Mouse (Mus musculus): ENCODE results near the gene Cnfn. TPM values are rescaled to one million over a fixed set of nuclear protein-coding genes. Genes with fewer than 3 reads are reported as not detected.

Cnfn gene
- polyA plus RNA-seq, 1 experiment from 2014 or later = 2.7 TPM

DNA sequence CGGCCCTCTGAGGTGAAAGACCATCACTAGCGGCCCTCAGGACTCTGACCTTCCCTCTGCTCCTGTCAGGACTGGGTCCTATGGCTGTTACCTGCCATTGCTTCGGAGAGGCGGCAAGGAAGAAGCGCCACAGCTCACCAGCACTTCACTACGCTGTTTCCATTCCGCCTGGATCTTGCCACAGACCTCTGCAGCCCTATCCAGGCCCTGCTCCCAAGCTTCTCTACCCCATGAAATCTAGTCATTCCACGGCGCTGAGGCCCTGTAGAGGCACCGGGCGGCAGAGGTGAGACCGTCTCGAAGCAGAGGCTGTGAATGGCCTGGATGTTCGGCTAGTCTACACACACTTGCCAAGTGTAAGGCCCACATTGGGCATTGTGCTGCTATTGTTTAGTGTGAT is 27.1 kb upstream of the Cnfn start:
- Histone ChIP-seq H3K4me2 (peak overlapping the region; percentile 70), H3K9ac (no peak overlapping the region), H3K27ac (peak overlapping the region; percentile 84), H3K4me1 (peaks cover 41% of the 10 kb centered on the region), H3K9me3 (replicated peaks) (no peaks in the 10 kb centered on the region), H3K27me3 (no peaks in the 10 kb centered on the region), H3K4me3 (replicated peaks) (peak overlapping the region; percentile 57; the same call in 1 of the 2 replicates), H3K36me3 (no peaks in the 10 kb centered on the region)
- ATAC-seq (replicated peaks; ENCODE audit: low FRiP score) = peak; percentile 14
- 90% methylated on average over 14 of the region's 14 CpGs for WGBS

DNA sequence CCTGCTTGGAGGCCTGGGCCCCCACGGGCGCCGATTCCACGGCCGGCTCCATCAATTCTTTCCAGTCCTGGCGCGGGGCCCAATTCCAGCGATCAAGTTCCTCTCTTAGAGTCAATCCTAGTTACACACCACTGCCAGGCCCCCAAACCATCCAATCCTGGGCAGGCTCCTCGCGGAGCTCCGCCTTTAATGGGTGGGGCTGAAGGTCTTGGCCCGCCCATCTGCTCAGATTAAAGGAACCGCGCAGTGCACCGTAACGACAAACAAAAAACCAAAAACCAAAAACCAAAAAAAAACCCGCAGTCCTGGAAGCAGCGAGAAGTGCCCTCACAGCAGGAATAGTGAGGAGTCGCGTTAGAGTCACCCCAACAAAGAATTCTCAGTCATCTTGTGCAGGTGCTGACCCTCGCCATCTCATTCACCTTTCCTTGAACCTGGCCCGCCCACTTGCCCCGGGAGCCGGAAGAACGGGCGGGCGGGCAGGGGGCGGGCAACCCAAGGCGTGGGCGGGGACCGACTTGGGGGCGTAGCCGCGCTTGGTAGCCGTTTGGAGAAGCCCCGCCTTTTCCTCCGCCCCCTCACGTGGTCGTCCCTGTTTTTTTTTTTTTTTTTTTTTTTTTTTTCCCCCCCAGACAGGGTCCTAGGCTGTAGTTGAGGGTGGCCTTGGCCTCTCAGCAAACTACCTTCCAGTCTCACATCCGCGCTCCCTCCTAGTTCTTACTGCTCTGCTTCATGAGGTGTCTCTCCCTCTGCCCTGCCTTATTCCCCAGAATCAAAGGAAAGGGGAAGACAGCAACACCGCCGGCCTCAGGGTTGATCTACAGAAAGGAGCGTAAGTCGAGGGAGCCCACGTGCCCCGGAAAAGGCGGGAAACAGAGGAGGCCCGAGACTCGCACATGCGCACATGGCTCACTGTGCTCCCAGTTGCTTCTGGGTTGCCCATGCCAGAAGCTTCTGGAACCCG is 26.3 kb upstream of the Cnfn start:
- H3K4me1 ChIP-seq = peaks cover 46% of the 10 kb centered on the region
- 8% methylated on average over 52 of the region's 52 CpGs for WGBS
- peak; percentile 96 for ATAC-seq (replicated peaks; ENCODE audit: low FRiP score)

DNA sequence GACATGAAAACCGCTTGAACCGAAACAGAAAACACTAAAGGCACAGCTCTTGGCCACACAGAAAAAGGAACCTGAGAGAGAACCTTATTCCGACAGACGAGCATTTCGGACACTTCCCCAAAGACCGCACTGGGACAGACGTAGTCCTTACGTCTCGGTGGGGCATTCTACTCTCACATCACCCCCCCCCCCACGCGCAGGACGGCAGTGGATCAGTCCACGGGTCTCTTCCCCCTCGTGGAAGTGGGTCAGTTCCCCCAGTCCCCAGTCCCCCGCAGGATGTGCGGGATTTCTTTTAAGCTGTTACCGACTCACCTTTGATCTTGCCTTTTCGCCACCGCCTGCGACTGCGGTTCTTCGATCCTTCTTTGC is 25.6 kb upstream of the Cnfn start:
- no peaks in the 10 kb centered on the region for H3K36me3 ChIP-seq
- no peak; the same call in 1 of the 2 replicates for ATAC-seq (replicated peaks; ENCODE audit: low FRiP score)
- peak overlapping the region; percentile 70 for H3K4me2 ChIP-seq
- H3K4me3 ChIP-seq (replicated peaks) = peak overlapping the region; percentile 57
- no peaks in the 10 kb centered on the region for H3K27me3 ChIP-seq
- H3K4me1 ChIP-seq = peaks cover 53% of the 10 kb centered on the region
- H3K27ac ChIP-seq = peak overlapping the region; percentile 84
- peak overlapping the region; percentile 56 for H3K9ac ChIP-seq
- no peaks in the 10 kb centered on the region for H3K9me3 ChIP-seq (replicated peaks)
- 0% methylated on average over 22 of the region's 22 CpGs for WGBS

More for the DNA sequence above, 26.3 kb upstream of the Cnfn start:
- peak overlapping the region; percentile 56 for H3K9ac ChIP-seq
- H3K27ac ChIP-seq = peak overlapping the region; percentile 84
- peak overlapping the region; percentile 57 for H3K4me3 ChIP-seq (replicated peaks)
- H3K36me3 ChIP-seq = no peaks in the 10 kb centered on the region
- H3K9me3 ChIP-seq (replicated peaks) = no peaks in the 10 kb centered on the region
- no peaks in the 10 kb centered on the region for H3K27me3 ChIP-seq
- peak overlapping the region; percentile 70 for H3K4me2 ChIP-seq

DNA sequence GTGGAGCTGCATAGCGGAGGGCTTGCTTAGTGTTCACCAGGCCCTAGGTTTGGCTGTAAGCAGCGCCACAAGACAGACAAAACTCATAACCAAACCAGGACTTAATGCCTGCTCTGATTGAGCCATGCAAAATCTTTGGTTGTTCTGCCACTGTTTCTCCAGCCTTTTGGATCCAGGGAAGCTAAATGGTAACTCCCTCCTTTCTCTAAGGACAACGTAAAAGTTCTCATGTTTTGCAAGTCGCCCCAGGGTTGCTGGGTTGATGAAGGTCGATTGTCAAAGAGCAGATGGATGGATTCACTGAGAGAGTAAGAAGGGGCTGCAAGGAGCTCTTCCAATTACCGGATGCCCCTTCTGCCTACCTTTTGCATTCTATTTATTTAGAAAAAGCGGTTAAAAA is 25.2 kb upstream of the Cnfn start:
- peaks cover 57% of the 10 kb centered on the region for H3K4me1 ChIP-seq
- peak overlapping the region; percentile 84; the same call in 1 of the 2 replicates for H3K27ac ChIP-seq
- H3K9me3 ChIP-seq (replicated peaks) = no peaks in the 10 kb centered on the region
- no peak for ATAC-seq (replicated peaks; ENCODE audit: low FRiP score)
- H3K27me3 ChIP-seq = no peaks in the 10 kb centered on the region
- H3K4me3 ChIP-seq (replicated peaks) = peak overlapping the region; percentile 57
- peak overlapping the region; percentile 70 for H3K4me2 ChIP-seq
- 17% methylated on average over 7 of the region's 7 CpGs for WGBS
- peak overlapping the region; percentile 56 for H3K9ac ChIP-seq
- no peaks in the 10 kb centered on the region for H3K36me3 ChIP-seq

DNA sequence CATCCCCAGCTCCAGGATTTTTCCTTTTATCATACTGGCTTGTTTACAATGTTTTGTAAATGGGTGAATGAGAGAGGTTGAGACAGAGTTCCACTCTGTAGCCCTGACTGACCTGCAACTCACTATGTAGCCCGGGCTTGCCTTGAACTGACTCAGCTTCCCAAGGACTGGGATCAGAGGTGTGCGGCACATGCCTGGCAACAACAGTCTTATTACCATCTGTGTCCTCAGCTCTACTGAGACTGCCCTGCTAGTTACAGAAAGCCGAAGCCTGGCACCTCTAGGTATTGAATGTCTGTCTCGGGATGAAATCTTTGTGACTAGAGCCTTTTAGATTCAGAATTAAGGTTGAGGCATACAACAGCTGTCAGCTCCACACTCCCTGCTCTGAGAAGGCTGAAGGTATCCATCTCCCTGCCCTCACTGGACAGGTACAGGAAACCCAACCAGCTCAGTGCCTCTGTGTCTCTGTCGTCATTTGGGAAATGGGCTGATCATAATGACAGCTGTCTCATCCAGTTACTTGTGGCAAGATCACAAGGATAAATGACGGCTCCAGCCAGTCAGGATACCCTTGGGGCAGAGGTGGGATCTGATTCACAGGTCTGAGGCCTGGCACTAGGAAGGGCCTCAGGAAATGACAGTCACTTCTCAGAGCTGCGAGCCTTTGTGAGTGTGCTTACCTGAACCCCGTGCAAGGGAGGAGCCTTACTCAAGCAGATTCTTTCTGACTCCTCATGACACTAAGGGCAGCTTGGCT is 24.1 kb upstream of the Cnfn start:
- no peaks in the 10 kb centered on the region for H3K27me3 ChIP-seq
- peaks cover 57% of the 10 kb centered on the region for H3K4me1 ChIP-seq
- WGBS = 71% methylated on average over 8 of the region's 8 CpGs
- H3K36me3 ChIP-seq = peaks cover 5% of the 10 kb centered on the region
- no peak overlapping the region for H3K9ac ChIP-seq
- H3K4me2 ChIP-seq = peak overlapping the region; percentile 70
- H3K9me3 ChIP-seq (replicated peaks) = no peaks in the 10 kb centered on the region
- H3K4me3 ChIP-seq (replicated peaks) = no peak overlapping the region
- no peak for ATAC-seq (replicated peaks; ENCODE audit: low FRiP score)
- H3K27ac ChIP-seq = no peak overlapping the region

DNA sequence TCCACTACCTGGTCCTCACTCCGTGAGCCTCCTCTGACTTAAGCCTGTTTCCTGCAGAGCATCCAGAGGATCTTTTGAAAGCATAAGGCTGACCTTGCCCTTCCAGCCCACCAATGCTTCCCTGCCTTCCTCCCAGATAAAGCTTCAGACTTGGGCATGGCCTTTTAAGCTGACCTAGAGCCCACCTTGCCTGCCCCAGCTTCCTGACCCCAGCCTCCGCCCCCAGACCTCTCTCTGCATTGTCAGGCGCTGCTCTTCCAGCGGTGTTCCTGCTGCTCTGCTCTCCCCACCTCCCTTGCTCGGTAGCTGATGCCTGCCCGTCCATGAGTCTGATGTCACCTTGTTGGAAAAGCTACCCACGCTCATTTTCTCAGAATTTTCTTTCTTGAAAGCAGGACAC is 23.3 kb upstream of the Cnfn start:
- peaks cover 55% of the 10 kb centered on the region for H3K4me1 ChIP-seq
- no peaks in the 10 kb centered on the region for H3K9me3 ChIP-seq (replicated peaks)
- no peak overlapping the region for H3K27ac ChIP-seq
- peaks cover 12% of the 10 kb centered on the region for H3K36me3 ChIP-seq
- H3K27me3 ChIP-seq = no peaks in the 10 kb centered on the region
- no peak overlapping the region for H3K9ac ChIP-seq
- WGBS = 45% methylated on average over 7 of the region's 7 CpGs
- H3K4me2 ChIP-seq = no peak overlapping the region
- no peak for ATAC-seq (replicated peaks; ENCODE audit: low FRiP score)
- no peak overlapping the region for H3K4me3 ChIP-seq (replicated peaks)

DNA sequence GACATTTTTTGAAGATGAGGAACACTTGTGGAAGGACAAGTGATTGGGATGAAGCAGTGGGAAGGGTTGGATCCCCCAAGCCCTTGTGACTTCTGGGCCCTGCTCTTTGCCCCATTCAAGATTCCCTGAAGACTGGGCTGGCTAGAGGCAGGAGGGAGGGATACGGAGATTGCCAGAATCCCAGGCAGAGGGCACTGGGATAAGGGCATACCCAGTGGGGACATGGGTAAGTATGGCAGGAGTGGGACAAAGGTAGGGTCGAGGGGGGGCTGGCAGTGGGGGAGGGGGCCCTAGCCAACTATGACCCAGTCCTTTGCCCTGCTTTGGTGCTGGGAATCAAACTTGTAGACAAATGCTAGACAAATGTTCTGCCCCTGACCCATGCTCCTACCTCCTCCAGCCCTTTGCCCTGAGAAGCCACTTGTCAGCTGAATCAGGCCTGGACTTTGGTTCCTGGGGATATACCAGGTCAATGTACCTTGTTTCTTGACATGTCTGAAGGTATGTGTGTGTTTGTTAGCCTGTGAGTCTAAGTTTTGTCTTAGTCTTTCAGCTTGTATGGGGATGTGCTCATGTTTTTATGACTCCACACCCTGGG is 22.4 kb upstream of the Cnfn start:
- Histone ChIP-seq H3K36me3 (peaks cover 21% of the 10 kb centered on the region), H3K27ac (no peak overlapping the region), H3K27me3 (no peaks in the 10 kb centered on the region), H3K9me3 (replicated peaks) (no peaks in the 10 kb centered on the region), H3K9ac (no peak overlapping the region), H3K4me1 (peaks cover 47% of the 10 kb centered on the region), H3K4me2 (no peak overlapping the region), H3K4me3 (replicated peaks) (no peak overlapping the region)
- 79% methylated on average over 2 of the region's 2 CpGs for WGBS
- ATAC-seq (replicated peaks; ENCODE audit: low FRiP score) = no peak

DNA sequence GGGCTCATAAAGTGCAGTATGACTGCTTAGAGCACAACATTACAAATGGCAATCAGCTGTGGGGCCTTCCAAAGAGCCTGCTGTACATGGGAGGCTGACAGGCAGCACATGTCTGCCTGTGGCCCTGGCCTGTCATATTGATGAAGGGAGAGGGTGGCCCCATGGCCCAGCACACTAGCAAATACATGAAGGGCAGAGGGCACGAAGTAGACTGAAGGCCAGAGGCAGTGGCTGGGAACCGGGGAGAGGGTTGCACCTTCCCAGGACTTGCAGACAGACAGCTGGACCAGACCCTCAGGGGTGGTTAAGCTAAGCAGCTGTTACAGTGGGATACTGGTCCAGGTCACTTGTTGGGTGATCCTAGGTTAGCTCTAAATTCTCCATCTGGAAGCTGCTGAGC is 21.5 kb upstream of the Cnfn start:
- no peaks in the 10 kb centered on the region for H3K9me3 ChIP-seq (replicated peaks)
- H3K27me3 ChIP-seq = no peaks in the 10 kb centered on the region
- 45% methylated on average over 2 of the region's 2 CpGs for WGBS
- no peak for ATAC-seq (replicated peaks; ENCODE audit: low FRiP score)
- no peak overlapping the region for H3K27ac ChIP-seq
- H3K36me3 ChIP-seq = peaks cover 29% of the 10 kb centered on the region
- H3K4me1 ChIP-seq = peaks cover 44% of the 10 kb centered on the region
- H3K4me2 ChIP-seq = no peak overlapping the region
- H3K4me3 ChIP-seq (replicated peaks) = no peak overlapping the region
- H3K9ac ChIP-seq = no peak overlapping the region

DNA sequence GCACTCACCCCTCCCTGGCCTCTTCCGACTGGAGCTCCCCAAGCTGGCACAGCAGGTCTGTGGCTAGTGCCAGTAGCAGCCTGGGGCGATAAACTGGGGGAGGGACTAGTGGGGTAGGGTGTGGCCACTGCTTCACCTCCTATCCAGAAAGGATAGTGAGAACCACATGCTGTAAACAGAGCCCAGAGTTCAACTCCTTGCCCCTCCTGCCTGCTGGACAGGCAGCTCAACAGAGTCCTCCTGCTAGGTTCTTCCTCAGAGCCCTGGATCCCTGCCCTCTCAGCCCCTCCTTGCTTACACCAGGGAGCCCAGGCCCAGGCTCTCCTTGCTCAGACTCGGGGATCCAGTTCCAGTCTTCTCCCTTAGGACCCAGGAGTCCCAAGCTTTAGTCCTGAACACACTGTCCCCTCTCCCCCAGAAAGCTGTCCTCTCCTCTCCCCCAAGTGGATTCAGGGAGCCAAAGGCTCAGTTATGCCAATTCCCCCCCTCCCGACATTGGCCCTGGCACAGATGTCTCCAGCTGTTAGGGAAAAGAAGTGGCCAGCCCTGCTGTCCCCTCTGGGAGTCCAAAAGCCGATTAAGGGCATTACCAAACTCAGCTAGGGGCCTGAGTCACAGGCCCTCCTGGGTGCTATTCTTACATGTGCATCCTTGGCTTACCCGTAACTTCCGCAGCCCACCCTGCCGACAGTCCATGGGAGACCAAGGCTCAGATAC is 20.7 kb upstream of the Cnfn start:
- Histone ChIP-seq H3K4me2 (no peak overlapping the region), H3K36me3 (peaks cover 35% of the 10 kb centered on the region), H3K9ac (no peak overlapping the region), H3K9me3 (replicated peaks) (no peaks in the 10 kb centered on the region), H3K27me3 (no peaks in the 10 kb centered on the region), H3K27ac (0 out of 2 replicates have a peak overlapping the region, but pooled peaks have one; percentile 27), H3K4me3 (replicated peaks) (no peak overlapping the region), H3K4me1 (peaks cover 48% of the 10 kb centered on the region)
- WGBS = 55% methylated on average over 8 of the region's 8 CpGs
- ATAC-seq (replicated peaks; ENCODE audit: low FRiP score) = peak; percentile 36

DNA sequence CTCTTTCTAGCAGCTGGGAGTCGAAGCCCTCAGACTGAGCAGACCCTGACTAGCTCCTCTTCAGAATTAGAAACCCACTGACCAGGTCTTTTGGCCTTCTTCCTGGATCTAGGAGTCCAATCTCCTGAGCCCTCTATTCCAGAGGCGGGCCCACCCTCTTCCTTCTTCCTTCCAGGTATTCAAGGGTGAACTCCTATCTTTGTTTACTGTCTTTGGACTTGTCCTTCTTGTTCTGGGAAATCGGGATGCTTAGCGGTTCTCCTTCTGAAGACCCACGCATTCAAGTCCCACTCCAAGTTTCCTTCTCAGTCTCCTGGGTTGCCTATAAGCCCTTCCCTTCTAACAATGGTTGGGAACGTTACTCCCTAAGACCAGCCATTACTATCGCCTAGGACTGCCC is 19.4 kb upstream of the Cnfn start:
- H3K36me3 ChIP-seq = peaks cover 48% of the 10 kb centered on the region
- H3K27me3 ChIP-seq = no peaks in the 10 kb centered on the region
- no peak overlapping the region for H3K27ac ChIP-seq
- no peak overlapping the region for H3K4me3 ChIP-seq (replicated peaks)
- H3K9me3 ChIP-seq (replicated peaks) = no peaks in the 10 kb centered on the region
- ATAC-seq (replicated peaks; ENCODE audit: low FRiP score) = no peak
- no peak overlapping the region for H3K4me2 ChIP-seq
- H3K9ac ChIP-seq = no peak overlapping the region
- H3K4me1 ChIP-seq = peaks cover 37% of the 10 kb centered on the region
- 84% methylated on average over 7 of the region's 7 CpGs for WGBS

DNA sequence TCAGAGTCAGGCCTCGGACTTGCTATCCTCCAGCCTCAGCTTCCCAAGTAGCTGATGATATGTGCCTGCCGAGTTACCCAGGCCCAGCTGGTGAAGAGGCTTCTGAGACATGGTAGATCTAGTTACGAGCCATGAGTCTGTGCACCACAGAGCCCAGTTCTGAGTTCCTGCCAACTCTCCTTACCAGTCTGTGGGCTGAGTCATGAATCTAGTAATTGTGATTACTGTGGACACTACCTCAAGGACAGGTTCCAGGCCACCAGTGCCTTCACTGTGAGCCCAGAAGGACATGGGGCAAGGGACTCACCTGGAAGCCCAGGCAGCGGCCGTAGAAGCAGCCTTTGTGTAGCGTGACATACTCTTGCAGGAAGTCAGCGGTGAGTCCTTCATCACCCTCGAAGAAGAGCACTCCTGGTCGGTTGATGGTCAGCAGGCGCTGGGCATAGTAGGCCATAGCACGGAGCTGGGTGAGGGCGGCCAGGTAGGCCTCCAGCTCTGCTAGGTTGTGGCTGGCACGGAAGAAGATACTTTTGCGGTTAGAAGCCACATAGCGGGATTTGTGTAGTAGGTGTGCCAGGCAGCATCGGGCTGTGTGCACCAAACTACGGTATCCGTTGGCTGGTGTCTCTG is 18.4 kb upstream of the Cnfn start:
- Histone ChIP-seq H3K4me3 (replicated peaks) (no peak overlapping the region), H3K36me3 (peaks cover 58% of the 10 kb centered on the region), H3K9ac (no peak overlapping the region), H3K27me3 (no peaks in the 10 kb centered on the region), H3K9me3 (replicated peaks) (no peaks in the 10 kb centered on the region), H3K4me1 (peaks cover 28% of the 10 kb centered on the region), H3K4me2 (no peak overlapping the region), H3K27ac (no peak overlapping the region)
- no peak for ATAC-seq (replicated peaks; ENCODE audit: low FRiP score)
- WGBS = 93% methylated on average over 18 of the region's 18 CpGs
